Mouse (Mus musculus) cerebellum, adult 11 months (tissue): ENCODE results near the gene Dbh.

Experiments
- DNase-seq: peaks from one replicate; pipeline ENCODE4 v3.0.0; 2022

Dbh gene

DNA sequence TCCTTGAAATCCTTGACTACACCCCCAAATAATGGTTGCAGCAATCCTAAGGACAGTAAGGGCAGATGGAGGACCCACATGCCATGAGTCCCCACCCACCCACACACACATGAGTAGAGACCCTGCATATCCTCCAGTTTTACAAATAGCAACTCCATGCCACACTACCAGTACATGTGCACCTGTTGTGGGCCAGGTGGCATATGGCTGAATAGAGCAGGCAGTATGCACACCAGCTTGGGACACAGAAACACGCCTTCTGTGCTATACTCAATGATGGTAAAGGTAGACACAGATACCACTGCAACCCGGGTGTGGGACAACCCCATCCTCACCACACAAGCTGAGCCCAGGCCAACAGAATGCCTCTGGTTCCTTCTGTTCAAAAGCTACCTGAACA lies 1.0 kb downstream of the Dbh start:
- no peak for DNase-seq

- no peak for DNase-seq
These were observed 2.0 kb downstream of the Dbh start for GRCm38 (mm10) chr2:27166999-27167398.

- no peak for DNase-seq
These were observed 9.2 kb downstream of the Dbh start for GRCm38 (mm10) chr2:27174242-27174641.

GRCm38 (mm10) chr2:27175696-27176267 lies 10.7 kb downstream of the Dbh start:
- DNase-seq = no peak

DNA sequence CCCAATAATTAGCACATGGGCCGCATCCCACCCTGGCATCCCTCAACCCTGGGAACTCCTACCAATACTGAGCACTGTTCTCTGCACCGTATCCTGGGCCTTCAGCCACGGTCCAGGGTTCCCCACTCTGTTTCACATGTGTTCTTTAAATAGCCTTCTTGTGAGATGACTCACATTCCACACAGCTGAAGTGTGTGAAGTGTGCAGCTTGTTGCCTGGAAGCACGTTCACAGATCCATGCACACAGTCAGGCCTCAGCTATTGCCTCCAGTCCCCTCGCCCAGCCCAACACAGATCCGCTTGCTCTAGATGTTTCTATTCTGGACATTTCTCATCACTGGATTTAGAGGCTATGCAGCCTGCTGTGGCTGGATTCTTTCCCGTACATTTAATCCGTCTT lies 14.1 kb downstream of the Dbh start:
- no peak for DNase-seq

DNA sequence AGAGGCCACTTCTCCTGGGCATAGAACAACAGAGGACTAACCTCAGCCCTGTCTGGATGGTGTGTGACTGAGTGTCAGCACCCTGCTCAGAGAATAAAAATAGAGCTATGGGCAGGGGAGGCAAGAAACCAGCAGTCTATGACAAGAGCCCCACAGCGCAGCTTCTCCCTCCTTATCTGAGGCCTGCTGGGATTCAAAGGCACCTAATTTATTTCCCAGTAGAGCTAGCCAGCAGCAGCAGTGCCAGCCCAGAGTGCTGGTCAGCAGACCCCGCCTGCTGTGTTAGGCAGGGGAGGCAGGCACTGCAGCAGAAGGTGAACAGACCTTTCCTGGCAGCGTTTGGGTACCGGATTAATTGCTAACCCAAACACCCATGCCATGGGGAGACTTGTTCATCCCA lies 16.9 kb downstream of the Dbh start:
- peak; percentile 20 for DNase-seq

GRCm38 (mm10) chr2:27183734-27184133 lies 18.7 kb downstream of the Dbh start:
- no peak for DNase-seq

DNA sequence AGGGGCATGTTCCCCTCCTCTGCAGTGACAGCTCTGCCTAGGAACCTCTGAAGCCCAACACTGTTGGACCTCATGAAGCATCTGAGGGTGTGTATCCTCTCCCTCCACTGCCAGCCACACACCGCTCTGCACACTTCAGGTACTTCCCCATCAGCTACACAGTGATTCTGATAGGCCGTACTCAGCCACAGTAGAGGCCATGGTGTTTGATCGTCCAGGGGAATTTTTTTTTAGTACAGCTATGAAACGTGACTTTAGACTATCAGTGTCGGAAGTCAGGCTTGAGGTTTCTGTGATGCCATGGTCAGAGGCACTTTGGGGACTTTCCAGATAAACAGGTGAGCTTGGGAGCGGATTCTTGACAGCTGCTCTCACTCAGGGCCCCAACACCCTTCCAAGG lies 22.5 kb downstream of the Dbh start:
- DNase-seq = no peak

DNA sequence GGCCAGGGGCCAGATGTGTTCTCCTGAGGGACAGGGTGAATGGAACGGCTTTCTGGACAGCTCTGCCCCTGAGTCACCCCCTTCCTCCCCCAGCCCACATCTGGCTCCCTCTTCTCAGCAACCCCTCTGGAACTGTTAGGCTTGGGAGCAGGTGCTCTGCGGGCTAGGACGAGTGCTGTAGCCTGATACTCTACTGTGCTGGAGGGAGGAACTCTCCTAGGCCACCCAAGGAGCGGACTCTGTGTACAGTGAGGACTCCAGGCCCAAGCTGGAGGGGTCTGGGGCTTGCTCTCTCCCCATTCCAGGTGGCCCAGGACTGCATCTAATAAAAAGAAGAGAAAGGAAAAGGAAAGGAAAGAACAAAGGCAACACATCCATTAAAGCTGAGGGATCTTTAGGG lies 25.0 kb downstream of the Dbh start:
- no peak for DNase-seq

GRCm38 (mm10) chr2:27198551-27199246 lies 33.7 kb downstream of the Dbh start:
- no peak for DNase-seq

DNA sequence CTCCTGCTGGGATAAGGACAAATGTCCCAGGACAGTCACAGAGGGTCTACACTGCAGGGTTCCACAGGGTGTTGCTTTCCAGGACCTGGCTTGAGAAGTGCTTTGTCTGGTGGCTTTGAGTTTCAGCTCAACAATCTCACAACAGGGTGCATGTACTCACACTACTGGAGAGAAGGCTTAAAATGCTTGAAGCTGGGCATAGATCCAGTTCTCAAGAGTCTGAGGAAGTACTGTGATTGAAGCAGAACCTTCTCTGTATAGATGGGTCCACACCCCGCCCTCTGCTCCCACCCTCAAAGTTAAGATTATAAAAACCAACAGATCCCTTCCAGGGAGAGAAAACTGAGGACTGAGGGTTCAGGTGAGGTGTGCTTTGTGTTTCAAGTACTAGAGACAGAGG lies 35.6 kb downstream of the Dbh start:
- no peak for DNase-seq

GRCm38 (mm10) chr2:27205666-27206065 lies 40.6 kb downstream of the Dbh start:
- peak; percentile 32 for DNase-seq

DNA sequence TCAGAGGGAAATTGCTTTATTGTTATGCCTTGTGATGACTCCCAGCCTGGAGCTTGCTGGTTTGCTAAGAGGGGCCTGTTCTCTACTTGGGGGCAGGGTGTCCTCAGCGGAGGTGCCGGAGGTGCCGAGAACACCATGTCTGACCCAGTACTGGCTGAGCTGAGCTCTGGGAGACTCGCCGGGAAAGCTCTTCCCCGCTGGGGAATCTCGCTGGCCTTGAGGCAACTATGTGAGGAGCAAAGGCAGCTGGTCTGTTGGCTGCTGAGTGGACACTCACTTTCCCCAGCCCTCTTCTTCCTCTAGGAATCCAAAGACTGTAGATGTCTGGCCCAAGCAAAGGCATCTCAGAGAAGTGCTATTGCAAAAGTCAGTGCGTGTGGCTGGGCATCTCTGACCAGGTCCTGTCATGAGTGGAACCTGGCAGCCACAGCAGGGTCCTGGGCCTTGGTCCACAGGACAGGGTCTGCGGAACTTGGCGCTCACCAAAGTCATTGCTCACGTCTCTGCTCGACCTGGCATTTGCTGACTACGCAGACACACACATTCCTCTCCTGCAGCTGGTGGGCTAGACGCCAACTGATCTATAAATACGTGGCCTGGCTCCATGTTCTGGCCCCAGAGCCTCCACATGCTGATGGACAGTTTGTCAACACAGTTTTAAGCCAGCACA lies 41.2 kb downstream of the Dbh start:
- DNase-seq = no peak

GRCm38 (mm10) chr2:27207126-27207525 lies 42.1 kb downstream of the Dbh start:
- DNase-seq = no peak

DNA sequence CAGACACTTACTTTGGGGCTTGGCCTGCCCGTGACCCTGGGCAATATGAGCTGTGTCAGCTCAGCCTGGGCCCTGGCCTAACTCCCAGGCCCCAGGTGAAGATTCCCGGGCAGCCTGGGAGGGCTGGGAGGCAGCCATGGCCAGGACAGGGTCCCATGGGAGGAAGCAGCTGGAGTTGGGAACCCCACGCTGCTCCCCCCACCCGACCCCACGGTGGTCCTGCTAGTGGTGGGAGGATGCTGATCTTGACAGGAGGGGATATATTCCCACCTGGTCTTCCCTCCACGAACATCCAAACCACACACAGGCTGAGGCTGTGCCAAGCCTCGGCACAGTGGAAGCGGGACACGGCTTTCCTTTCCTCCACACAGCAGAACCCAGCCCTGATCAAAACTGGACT lies 44.3 kb downstream of the Dbh start:
- DNase-seq = no peak

DNA sequence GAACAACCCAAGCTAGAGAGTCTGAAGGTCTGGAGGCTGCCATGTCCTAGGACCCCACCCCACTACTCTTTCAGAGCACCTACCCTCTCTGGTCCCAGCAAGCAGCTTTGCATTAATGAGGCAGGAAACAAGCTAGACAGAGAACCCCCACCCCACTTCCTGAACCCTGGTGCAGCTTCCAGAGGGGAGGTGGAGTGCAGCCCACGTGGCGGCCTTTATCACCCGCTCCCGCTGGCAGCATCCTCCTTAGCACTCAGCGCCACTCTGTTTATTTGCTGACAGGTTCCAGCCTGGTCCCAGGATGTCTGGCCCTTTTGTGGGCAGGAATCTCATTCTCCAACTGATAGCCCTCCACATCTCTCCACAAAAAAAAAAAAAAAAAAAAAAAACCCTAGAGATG lies 44.8 kb downstream of the Dbh start:
- no peak for DNase-seq

- peak; percentile 51 for DNase-seq
These were observed 45.2 kb downstream of the Dbh start for GRCm38 (mm10) chr2:27210255-27210654.

DNA sequence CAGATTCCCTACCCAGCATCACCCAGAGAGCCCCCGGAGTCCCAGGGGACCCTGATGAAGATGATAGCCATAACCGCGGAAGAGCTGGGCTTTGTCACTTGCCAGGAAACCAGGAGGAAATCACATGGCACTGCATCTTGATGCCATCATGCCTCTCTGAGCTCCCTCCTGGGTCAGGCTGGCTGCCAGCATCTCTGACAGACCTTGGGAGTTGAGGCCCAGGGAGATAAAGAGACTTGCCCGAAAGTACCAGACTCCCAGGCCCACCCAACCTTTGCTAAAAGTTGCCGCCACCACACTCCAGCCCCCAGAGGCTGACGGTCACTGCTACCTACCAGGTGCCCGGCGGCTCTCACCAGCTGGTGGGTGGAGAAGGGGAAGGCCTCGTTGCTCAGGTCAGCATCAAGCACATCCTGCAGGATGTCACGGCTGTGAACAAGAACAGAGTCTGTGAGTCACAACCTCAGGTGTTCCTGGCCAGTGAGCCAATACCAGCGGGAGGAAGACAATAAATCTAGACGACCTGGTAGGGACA lies 45.7 kb downstream of the Dbh start:
- peak; percentile 52 for DNase-seq

- DNase-seq = peak; percentile 75
These were observed 47.2 kb downstream of the Dbh start for GRCm38 (mm10) chr2:27211966-27212893.

GRCm38 (mm10) chr2:27215537-27215936 lies 50.5 kb downstream of the Dbh start:
- no peak for DNase-seq

GRCm38 (mm10) chr2:27218121-27218544 lies 53.1 kb downstream of the Dbh start:
- no peak for DNase-seq

DNA sequence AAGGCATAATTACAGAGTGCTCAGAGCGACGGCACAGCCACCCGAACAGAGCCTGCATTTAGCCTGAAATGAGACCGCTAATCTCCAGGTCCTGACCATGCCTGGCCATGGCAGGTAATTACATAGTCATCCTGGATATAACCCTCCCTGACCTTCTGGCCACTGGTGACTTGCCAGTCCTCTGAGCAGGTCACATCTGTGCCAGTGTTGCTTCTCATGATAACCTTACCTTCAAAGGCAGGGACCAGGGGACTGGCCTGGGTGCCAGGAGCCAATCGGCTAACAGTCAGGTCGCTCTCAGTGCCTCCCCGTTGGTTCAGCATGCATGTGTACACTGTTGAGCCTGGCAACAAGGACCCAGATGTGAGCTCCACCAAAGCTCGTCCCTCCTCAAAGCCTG lies 53.5 kb downstream of the Dbh start:
- DNase-seq = no peak

DNA sequence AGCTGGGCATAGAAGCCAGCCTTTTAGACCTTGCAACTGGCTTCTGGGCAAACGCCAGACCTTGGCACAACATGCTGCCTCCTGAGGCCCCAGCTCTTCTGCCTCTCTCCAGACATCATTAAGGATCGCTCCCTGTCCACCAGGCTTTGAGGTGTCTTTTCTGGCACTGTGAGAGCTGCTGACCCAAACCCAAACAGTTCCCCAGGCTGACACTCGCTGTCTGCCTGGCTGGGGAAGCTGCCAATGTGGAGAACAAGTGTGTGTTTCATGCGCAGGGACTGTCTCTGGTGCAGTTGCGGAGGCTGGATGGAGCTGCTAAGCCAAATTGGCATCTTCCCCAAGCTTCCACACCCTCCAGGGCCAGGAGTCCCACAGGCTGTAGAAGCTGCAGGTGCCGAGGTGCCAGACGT lies 58.0 kb downstream of the Dbh start:
- DNase-seq = peak; percentile 44
